In the genomic region with DNA sequence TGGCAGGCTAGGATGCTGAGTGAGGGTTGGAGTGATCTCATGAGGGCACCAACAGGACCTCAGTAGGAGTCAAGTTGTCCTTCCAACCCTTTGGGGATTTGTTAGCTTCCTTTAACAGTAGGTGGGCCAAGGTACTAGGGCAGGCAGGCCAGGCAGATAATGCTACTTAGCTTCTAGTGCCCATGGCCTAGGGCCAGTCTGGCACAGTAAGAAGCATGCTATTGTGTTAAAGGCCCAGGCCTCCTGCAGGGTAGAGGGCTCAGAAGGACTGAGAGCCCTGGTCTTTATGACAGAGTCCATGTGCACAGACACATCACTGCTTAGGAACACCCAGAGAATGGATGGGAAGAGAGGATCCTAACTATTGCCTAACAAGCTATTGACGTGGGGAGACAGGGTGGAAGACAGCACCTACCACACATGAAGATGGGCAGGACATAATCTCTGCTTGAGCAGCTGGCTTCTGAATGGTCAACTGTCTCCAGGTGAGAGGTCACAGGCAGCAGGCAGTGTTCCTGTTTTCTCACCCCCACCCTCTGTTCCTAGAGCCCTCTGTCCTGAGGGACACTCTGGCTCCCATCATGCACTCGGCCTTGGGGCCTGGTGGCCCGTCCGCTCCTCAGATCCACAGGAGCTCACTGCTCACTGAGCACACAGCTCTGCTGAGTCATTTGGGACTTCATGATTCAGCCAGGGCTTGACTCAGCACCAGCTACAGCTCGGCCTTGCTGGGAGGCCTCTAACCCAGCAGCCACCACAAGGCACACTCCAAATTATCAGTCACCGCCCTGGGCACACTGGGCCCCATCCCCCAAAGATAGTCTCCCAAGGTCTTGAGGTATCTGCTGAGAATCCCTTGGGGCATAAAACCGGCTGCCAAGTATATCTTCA, we compare ENCODE assay signal across 1 mouse cellular context.
A peak's percentile ranks its signal among the peaks of the same experiment; 100 is the strongest.
TF ChIP-seq lines count a peak whose summit lies in the region.

No protein-coding gene starts in this region.

TF ChIP-seq in CH12.LX, 34 proteins besides CTCF, POLR2A, EP300 and RAD21 (continued from another document):
- TF ChIP-seq ZNF384 (IDR thresholded peaks at IDR 0.05; ENCODE audit: low read depth, low read length) (peak; percentile 22; the same call in 1 of the 2 replicates), MEF2A (IDR thresholded peaks at IDR 0.05; ENCODE audit: borderline replicate concordance, low read depth, low read length) (peak; percentile 90), USF2 (conservative IDR thresholded peaks at IDR 0.05; ENCODE audit: low read depth, low read length) (no peak), HCFC1 (IDR thresholded peaks at IDR 0.05; ENCODE audit: low read depth, low read length) (peak; percentile 62), MAFK (IDR thresholded peaks at IDR 0.05; ENCODE audit: insufficient replicate concordance, low read length) (peak; percentile 99), UBTF (IDR thresholded peaks at IDR 0.05; ENCODE audit: low read depth, low read length) (no peak)
TF ChIP-seq in CH12.LX: peak in this region for 21.
